Mouse (Mus musculus) stomach, postnatal 0 days (tissue): ENCODE data around the gene Rnf126.

Source experiments
- CTCF ChIP-seq: IDR thresholded peaks from 2 replicates; pipeline ENCODE4 v1.5.1; 2016; ENCODE audit warnings: antibody characterized with exemption, low read depth, mild to moderate bottlenecking, moderate library complexity
- EP300 ChIP-seq: optimal IDR thresholded peaks from 2 replicates; pipeline ENCODE3; 2016; ENCODE audit warnings: antibody characterized with exemption

DNA sequence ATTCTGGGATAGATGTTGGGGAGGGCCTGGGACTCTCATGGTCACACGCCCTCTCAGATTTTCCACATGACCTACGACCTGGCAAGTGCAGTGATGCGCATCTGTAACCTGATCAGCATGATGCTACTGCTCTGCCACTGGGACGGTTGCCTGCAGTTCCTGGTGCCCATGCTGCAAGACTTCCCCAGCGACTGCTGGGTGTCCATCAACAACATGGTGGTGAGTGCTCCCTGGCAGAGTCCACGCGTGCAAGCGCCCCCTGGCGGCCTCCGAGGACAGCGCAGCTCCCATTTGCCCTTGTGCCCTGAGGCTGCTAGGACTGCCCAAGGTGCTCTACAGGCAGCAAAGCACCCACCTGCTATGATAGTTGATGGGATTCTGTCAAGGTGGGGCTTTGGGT lies 40.7 kb downstream of the Rnf126 start:
- TF ChIP-seq CTCF = peak; percentile 69
- TF ChIP-seq EP300 = no peak
